Mouse (Mus musculus): ENCODE results near the gene Olfr1197.

Olfr1197 gene

DNA sequence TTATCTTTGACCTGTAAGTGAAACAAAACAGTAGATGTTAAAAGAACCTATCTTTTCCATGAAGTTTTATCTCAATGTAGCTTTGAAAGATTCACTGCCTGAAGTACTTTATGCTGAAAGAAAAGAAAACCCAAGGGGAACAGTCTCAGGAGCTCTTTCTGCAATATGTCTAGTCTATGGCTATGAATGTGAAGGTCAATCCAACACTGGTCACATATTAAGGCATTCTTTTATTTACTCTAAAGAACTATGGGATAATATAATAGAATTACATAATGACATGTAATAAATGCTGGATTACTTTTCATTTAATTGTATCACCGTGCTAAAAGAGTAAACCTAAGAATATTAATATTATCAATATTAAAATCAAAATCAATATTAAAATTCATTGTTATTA is at the start of gene Olfr1197:
Gene Olfr1197 (minus strand): TSS at position 101 of the 400 bp plus-strand sequence.
- no peak for DNase-seq (ENCODE audit: low spot score in 2 of 2)

DNA sequence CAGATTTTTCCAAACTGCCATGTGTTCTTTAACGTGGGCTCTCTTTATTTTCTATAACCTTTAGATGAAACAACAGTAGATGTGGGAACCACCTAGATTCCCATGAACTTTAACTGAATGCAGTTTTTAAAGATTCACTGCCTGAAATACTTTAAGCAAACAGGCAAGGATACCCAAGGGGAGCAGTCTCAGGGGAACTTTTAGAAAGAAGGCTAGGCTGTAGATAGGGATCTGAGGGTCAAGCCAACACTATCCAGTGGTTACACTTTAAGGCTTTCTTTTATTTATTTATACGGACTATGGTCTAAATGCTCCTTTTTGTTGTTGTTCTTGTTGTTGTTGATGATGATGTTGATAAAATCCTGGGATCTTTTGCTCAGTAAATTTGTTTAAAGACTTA is 38.2 kb upstream of the Olfr1197 start, which contains the start of gene Olfr1200:
Gene Olfr1200 (minus strand): TSS at position 101 of the 400 bp plus-strand sequence.
- no peak for DNase-seq (ENCODE audit: low spot score in 2 of 2)

DNA sequence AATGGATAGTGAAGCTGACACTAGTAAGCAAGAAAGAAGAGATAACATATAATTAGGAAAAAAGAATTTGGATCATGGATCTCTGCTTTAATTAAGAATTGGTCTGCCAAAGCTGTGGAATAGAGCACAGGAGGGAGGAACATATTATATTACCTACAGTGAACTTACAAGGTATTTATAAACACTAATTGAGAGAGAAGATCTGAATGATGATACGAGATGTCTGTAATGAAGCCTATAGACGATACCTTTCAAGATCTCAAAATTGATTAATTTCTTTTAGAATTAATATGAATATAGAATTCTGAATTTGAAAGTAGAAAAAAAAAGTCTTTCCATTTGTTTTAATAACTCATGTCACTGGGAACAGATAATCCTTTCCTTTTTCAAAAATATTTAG is 28.2 kb upstream of the Olfr1197 start, which contains the start of gene Olfr1199:
Gene Olfr1199 (minus strand): TSS at position 101 of the 400 bp plus-strand sequence.
- DNase-seq (ENCODE audit: low spot score in 2 of 2) = no peak

DNA sequence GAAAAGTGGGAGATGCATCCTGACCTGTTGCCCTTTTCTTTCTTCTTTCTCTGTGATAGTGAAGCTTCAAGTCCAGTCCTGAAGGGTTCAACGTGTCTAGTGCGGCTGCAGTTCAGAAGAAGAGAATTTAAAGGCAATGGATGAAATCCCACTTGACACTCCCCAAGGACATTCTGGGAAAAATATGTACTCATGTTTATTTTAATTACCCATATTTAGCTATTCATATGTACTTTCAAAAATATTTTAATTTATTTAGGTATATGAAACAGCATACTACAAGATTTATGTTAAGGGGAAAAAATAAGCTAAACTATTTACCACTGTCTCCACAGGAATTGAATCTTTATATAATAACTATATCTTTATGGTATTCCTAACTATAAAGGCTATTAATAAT is 19.1 kb upstream of the Olfr1197 start, which contains the start of gene Olfr1198:
Gene Olfr1198 (minus strand): TSS at position 101 of the 400 bp plus-strand sequence.
- no peak for DNase-seq (ENCODE audit: low spot score in 2 of 2)

DNA sequence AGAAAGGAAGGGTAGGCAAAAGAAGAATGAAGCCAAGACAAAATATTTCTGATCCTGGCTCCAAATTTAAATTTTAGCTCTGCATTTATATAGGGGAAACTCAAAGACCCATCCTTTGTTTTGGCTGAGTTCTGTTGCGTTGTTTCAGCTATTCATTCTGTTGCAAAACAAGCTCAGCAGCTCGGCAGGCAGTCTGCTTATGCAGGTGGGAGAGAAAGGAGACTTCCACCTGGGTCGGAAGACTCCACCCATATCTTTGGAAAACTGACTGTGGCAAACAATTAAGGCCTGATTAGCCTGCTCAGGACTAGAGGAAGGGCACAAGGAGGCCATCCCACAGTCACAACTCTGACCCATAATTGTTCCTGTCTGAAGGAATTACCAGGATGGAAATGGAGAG is 11.2 kb upstream of the Olfr1197 start:
- no peak for DNase-seq (ENCODE audit: low spot score in 2 of 2)

DNA sequence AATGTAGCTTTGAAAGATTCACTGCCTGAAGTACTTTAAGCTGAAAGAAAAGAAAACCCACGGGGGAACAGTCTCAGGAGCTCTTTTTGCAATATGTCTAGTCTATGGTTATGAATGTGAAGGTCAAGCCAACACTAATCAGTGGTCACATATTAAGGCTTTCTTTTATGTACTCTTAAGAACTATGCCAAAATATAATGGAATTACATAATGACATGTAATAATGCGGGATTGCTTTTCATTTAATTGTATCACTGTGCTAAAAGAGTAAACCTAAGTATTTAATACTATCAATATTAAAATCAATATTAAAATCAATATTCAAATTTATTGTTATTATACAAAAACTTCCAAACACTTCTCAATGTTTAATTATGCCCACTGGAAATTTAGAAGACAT is 27.7 kb downstream of the Olfr1197 start, which contains the start of gene Olfr1196:
Gene Olfr1196 (minus strand): TSS at position 101 of the 400 bp plus-strand sequence.
- no peak for DNase-seq (ENCODE audit: low spot score in 2 of 2)

DNA sequence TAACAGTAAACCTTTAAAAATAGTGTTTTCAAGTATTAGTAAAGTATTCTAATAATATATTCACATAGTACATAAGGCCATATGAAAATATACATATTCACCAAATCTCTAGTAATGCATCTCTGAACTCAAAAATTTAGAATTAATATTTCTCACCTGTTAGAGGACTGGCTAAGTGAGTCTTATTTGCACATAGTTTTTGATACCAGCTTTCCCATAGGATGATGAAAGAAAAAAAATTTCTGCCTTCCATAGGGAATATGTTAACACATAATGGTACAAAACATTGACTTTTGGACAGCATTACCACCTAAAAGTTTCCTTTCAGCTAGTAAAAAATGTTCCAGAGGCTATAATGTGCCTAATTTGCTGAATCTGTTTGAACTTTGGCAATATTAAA is 43.1 kb downstream of the Olfr1197 start, which contains the start of gene Olfr1195:
Gene Olfr1195 (minus strand): TSS at position 101 of the 400 bp plus-strand sequence.
- no peak for DNase-seq (ENCODE audit: low spot score in 2 of 2)

Data from urinary bladder, postnatal 36 days (tissue).